24 mouse cellular contexts compared by ENCODE assay signal in genomic region chr16:24965091-24965490, GRCm38 (mm10).
DNase-seq lines count a peak whose midpoint lies in the region; ATAC-seq and TF ChIP-seq lines count a peak whose summit lies in the region.
"Had no signal": no experiment of that assay in that cellular context is flagged by ENCODE, and none has a peak within 500 bp of the region (broad histone marks: within the 10 kb centered on the region; RNA-seq: fewer than 3 reads in every experiment).

No protein-coding gene starts in this region.

- H3K9me3 ChIP-seq in megakaryocyte, embryonic 14.5 days = no peaks in the 10 kb centered on the region
- H3K9me3 ChIP-seq: embryonic facial prominence, embryonic 10.5 days; embryonic facial prominence, embryonic 12.5 days; forebrain, embryonic 13.5 days; forebrain, embryonic 15.5 days had no signal

- H3K4me3 ChIP-seq in megakaryocyte, embryonic 14.5 days (replicated peaks) = peak overlapping the region; percentile 30
- H3K4me3 ChIP-seq in bone marrow macrophage, adult 2 months (ENCODE audit: insufficient read depth, low read length) = no peak overlapping the region
- H3K4me3 ChIP-seq: embryonic facial prominence, embryonic 10.5 days; embryonic facial prominence, embryonic 12.5 days; forebrain, embryonic 13.5 days; forebrain, embryonic 15.5 days had no signal

- no peak for TF ChIP-seq CTCF in bone marrow macrophage, adult 2 months (IDR thresholded peaks at IDR 0.05; ENCODE audit: low read depth, low read length)

- peaks cover 28% of the 10 kb centered on the region for H3K4me1 ChIP-seq in megakaryocyte, embryonic 14.5 days
- H3K4me1 ChIP-seq in bone marrow macrophage, adult 2 months (ENCODE audit: control insufficient read depth, insufficient read depth, low read length) = peaks cover 37% of the 10 kb centered on the region
- H3K4me1 ChIP-seq: embryonic facial prominence, embryonic 10.5 days; forebrain, embryonic 13.5 days; forebrain, embryonic 15.5 days had no signal

- no peak for TF ChIP-seq POLR2A in bone marrow macrophage, adult 2 months (IDR thresholded peaks at IDR 0.05; ENCODE audit: borderline replicate concordance, low read depth, low read length)

- no peaks in the 10 kb centered on the region for H3K36me3 ChIP-seq in megakaryocyte, embryonic 14.5 days (replicated peaks; ENCODE audit: low read length)
- H3K36me3 ChIP-seq: embryonic facial prominence, embryonic 10.5 days; embryonic facial prominence, embryonic 12.5 days; forebrain, embryonic 15.5 days; G1E had no signal

- intact Hi-C loops in heart, postnatal 14 days (cut with DNase I) = no loop called here

- H3K27ac ChIP-seq in bone marrow macrophage, adult 2 months (ENCODE audit: insufficient read depth, low read depth, low read length) = peak overlapping the region; percentile 13
- H3K27ac ChIP-seq: embryonic facial prominence, embryonic 10.5 days; embryonic facial prominence, embryonic 12.5 days; forebrain, embryonic 13.5 days; forebrain, embryonic 15.5 days had no signal

- peaks cover 8% of the 10 kb centered on the region for H3K27me3 ChIP-seq in megakaryocyte, embryonic 14.5 days (replicated peaks)
- H3K27me3 ChIP-seq: embryonic facial prominence, embryonic 12.5 days; forebrain, embryonic 13.5 days; forebrain, embryonic 15.5 days; Patski had no signal

- ATAC-seq in megakaryocyte, adult 5-6 weeks (ENCODE audit: poor library complexity, severe bottlenecking) = no peak
- ATAC-seq in granulocyte monocyte progenitor cell, adult 5-6 weeks (replicated peaks; ENCODE audit: poor library complexity, severe bottlenecking) = peak; percentile 54
- ATAC-seq in megakaryocyte progenitor cell, adult 5-6 weeks (replicated peaks; ENCODE audit: poor library complexity) = peak; percentile 60
- ATAC-seq: activated CD4-positive, CD25-positive, alpha-beta regulatory T cell, adult 4 months; CD4-positive, CD25-positive, alpha-beta regulatory T cell, adult 4 months; forebrain, embryonic 13.5 days; forebrain, embryonic 15.5 days; forebrain, postnatal 0 days; Patski had no signal

- DNase-seq in kidney, adult 9 months = no peak
- DNase-seq in adrenal gland, adult 2 months = no peak
- no peak for DNase-seq in heart, postnatal 14 days
- DNase-seq: adrenal gland, postnatal 10 days; adrenal gland, postnatal 25 days; cerebellum, adult 11-12 months; cerebellum, adult 2 months; cerebellum, adult 9-10 months; cerebellum, postnatal 14 days; cerebellum, postnatal 36 days; forebrain, postnatal 0 days had no signal
